Comparison of ENCODE assay signal across 14 mouse cellular contexts in genomic region chr8:8812051-8812806, GRCm38 (mm10).
DNase-seq lines count a peak whose midpoint lies in the region; ATAC-seq and TF ChIP-seq lines count a peak whose summit lies in the region.
"Had no signal": no experiment of that assay in that cellular context is flagged by ENCODE, and none has a peak within 500 bp of the region (broad histone marks: within the 10 kb centered on the region; RNA-seq: fewer than 3 reads in every experiment).

No protein-coding gene starts in this region.

- WGBS in heart, embryonic 15.5 days: 72% methylated on average over 21 of the region's 21 CpGs
- WGBS in heart, embryonic 10.5 days: 78% methylated on average over 21 of the region's 21 CpGs
- 43% methylated on average over 21 of the region's 21 CpGs for WGBS in lung, embryonic 15.5 days

- H3K9ac ChIP-seq in heart, embryonic 15.5 days: no peak overlapping the region
- no peak overlapping the region for H3K9ac ChIP-seq in lung, embryonic 15.5 days
- H3K9ac ChIP-seq: forebrain, embryonic 15.5 days; hindbrain, embryonic 13.5 days; kidney, embryonic 15.5 days had no signal

- ATAC-seq in heart, embryonic 15.5 days (replicated peaks; ENCODE audit: insufficient number of reproducible peaks, insufficient read depth, low FRiP score, low read depth): peak; percentile 50; the same call in 1 of the 2 replicates
- peak; percentile 94 for ATAC-seq in lung, embryonic 15.5 days (ENCODE audit: borderline replicate concordance, extremely low read depth, low FRiP score, low TSS enrichment)
- ATAC-seq: forebrain, embryonic 15.5 days had no signal

- no peak for TF ChIP-seq POLR2A in embryonic fibroblast, embryonic 13.5 days (IDR thresholded peaks at IDR 0.05; ENCODE audit: low read depth, low read length)

- no peaks in the 10 kb centered on the region for H3K9me3 ChIP-seq in heart, embryonic 15.5 days (replicated peaks)
- no peaks in the 10 kb centered on the region for H3K9me3 ChIP-seq in heart, embryonic 10.5 days
- H3K9me3 ChIP-seq in lung, embryonic 15.5 days: no peaks in the 10 kb centered on the region
- H3K9me3 ChIP-seq: forebrain, embryonic 15.5 days; hindbrain, embryonic 13.5 days; kidney, embryonic 15.5 days had no signal

- H3K4me3 ChIP-seq in heart, embryonic 15.5 days: no peak overlapping the region
- H3K4me3 ChIP-seq in heart, embryonic 10.5 days: no peak overlapping the region
- H3K4me3 ChIP-seq in lung, embryonic 15.5 days: no peak overlapping the region
- H3K4me3 ChIP-seq in embryonic fibroblast, embryonic 13.5 days (ENCODE audit: insufficient read depth, low read length): no peak overlapping the region
- H3K4me3 ChIP-seq: forebrain, embryonic 15.5 days; hindbrain, embryonic 13.5 days; kidney, embryonic 15.5 days had no signal

- no peaks in the 10 kb centered on the region for H3K36me3 ChIP-seq in heart, embryonic 15.5 days
- no peaks in the 10 kb centered on the region for H3K36me3 ChIP-seq in heart, embryonic 10.5 days
- H3K36me3 ChIP-seq in lung, embryonic 15.5 days: no peaks in the 10 kb centered on the region
- H3K36me3 ChIP-seq: forebrain, embryonic 15.5 days; hindbrain, embryonic 13.5 days; kidney, embryonic 15.5 days had no signal

- H3K4me1 ChIP-seq in heart, embryonic 15.5 days (replicated peaks): no peaks in the 10 kb centered on the region
- no peaks in the 10 kb centered on the region for H3K4me1 ChIP-seq in heart, embryonic 10.5 days
- H3K4me1 ChIP-seq in lung, embryonic 15.5 days: peaks cover 12% of the 10 kb centered on the region
- no peaks in the 10 kb centered on the region for H3K4me1 ChIP-seq in embryonic fibroblast, embryonic 13.5 days (ENCODE audit: control insufficient read depth, insufficient read depth, low read length)
- H3K4me1 ChIP-seq: forebrain, embryonic 15.5 days had no signal

- no peak for DNase-seq in heart, embryonic 10.5 days (ENCODE audit: low spot score)
- DNase-seq in lung, adult 18-20 months: no peak
- DNase-seq in lung, postnatal 4 days: peak; percentile 62 to 81
- DNase-seq in thymus, postnatal 25 days: no peak
- DNase-seq in thymus, postnatal 0 days (ENCODE audit: low spot score): no peak
- DNase-seq: adrenal gland, postnatal 25 days; left cerebral cortex, postnatal 4 days; right cerebral cortex, adult 18-20 months had no signal

- no peak overlapping the region for H3K27ac ChIP-seq in heart, embryonic 15.5 days
- no peak overlapping the region for H3K27ac ChIP-seq in heart, embryonic 10.5 days
- H3K27ac ChIP-seq in lung, embryonic 15.5 days: peak overlapping the region; percentile 76
- H3K27ac ChIP-seq in embryonic fibroblast, embryonic 13.5 days (ENCODE audit: insufficient read depth, low read length): 0 out of 2 replicates have a peak overlapping the region, but pooled peaks have one; percentile 37
- H3K27ac ChIP-seq: forebrain, embryonic 15.5 days; hindbrain, embryonic 13.5 days; kidney, embryonic 15.5 days had no signal

- no peak overlapping the region for H3K4me2 ChIP-seq in heart, embryonic 15.5 days
- H3K4me2 ChIP-seq in lung, embryonic 15.5 days: peak overlapping the region; percentile 27
- H3K4me2 ChIP-seq: forebrain, embryonic 15.5 days; hindbrain, embryonic 13.5 days; kidney, embryonic 15.5 days had no signal

- TF ChIP-seq CTCF in embryonic fibroblast, embryonic 13.5 days (IDR thresholded peaks at IDR 0.05; ENCODE audit: borderline replicate concordance, insufficient read depth, low read length): no peak

- H3K27me3 ChIP-seq in heart, embryonic 15.5 days: no peaks in the 10 kb centered on the region
- H3K27me3 ChIP-seq in heart, embryonic 10.5 days (ENCODE audit: insufficient read depth, poor library complexity, severe bottlenecking): no peaks in the 10 kb centered on the region
- no peaks in the 10 kb centered on the region for H3K27me3 ChIP-seq in lung, embryonic 15.5 days
- H3K27me3 ChIP-seq: forebrain, embryonic 15.5 days; hindbrain, embryonic 13.5 days had no signal

Comparison
In these comparisons a context has a peak if more than half of its experiments do, and no peak if none do; other contexts are left out.
1. DNase-seq: peak in lung, postnatal 4 days (2 of 2); none in heart, embryonic 10.5 days (single experiment), lung, adult 18-20 months (0 of 2), thymus, postnatal 25 days (single experiment) and thymus, postnatal 0 days (single experiment).
2. H3K27ac ChIP-seq: peak in lung, embryonic 15.5 days (single experiment) and embryonic fibroblast, embryonic 13.5 days (single experiment); none in heart, embryonic 15.5 days (single experiment) and heart, embryonic 10.5 days (single experiment).